Mouse (Mus musculus) midbrain, embryonic 16.5 days (tissue): ENCODE measurements around the gene Tas2r119. TPM values are rescaled to one million over a fixed set of nuclear protein-coding genes. Genes with fewer than 3 reads are reported as not detected.

Source experiments
- ATAC-seq: fragments of 200-750 bp; cut with Nextera tagmentation; 2 replicates; pipeline ENCODE4 v1.8.0; 2017; ENCODE audit warnings: moderate TSS enrichment
- H3K27ac ChIP-seq: fragments of 300-500 bp; sonication (generic); 2 replicates; pipeline ENCODE4 v1.5.1; 2014; ENCODE audit warnings: mild to moderate bottlenecking, low read length, mixed read lengths
- H3K27me3 ChIP-seq: fragments of 300-500 bp; sonication (generic); 2 replicates; pipeline ENCODE4 v1.6.1; 2014; ENCODE audit warnings: low read depth, low read length, mixed read lengths; ENCODE audit not compliant: control insufficient read depth, insufficient read depth
- H3K36me3 ChIP-seq: fragments of 300-500 bp; sonication (generic); 2 replicates; pipeline ENCODE4 v1.6.1; 2014; ENCODE audit warnings: mild to moderate bottlenecking, low read length, moderate library complexity, mixed read lengths; ENCODE audit not compliant: control insufficient read depth, insufficient read depth
- H3K4me1 ChIP-seq: fragments of 300-500 bp; sonication (generic); 2 replicates; pipeline ENCODE4 v1.6.1; 2014; ENCODE audit warnings: mild to moderate bottlenecking, low read length, mixed read lengths; ENCODE audit not compliant: control insufficient read depth, insufficient read depth
- H3K4me2 ChIP-seq: fragments of 300-500 bp; sonication (generic); 2 replicates; pipeline ENCODE4 v1.6.1; 2014; ENCODE audit warnings: mild to moderate bottlenecking, low read length, mixed read lengths
- H3K4me3 ChIP-seq: fragments of 300-500 bp; sonication (generic); 2 replicates; pipeline ENCODE4 v1.5.1; 2014; ENCODE audit warnings: low read depth, mild to moderate bottlenecking, low read length, moderate library complexity, mixed read lengths
- H3K9ac ChIP-seq: fragments of 300-500 bp; sonication (generic); 2 replicates; pipeline ENCODE4 v1.6.1; 2014; ENCODE audit warnings: low read depth, low read length, mixed read lengths
- H3K9me3 ChIP-seq: fragments of 300-500 bp; sonication (generic); replicated peaks from 2 replicates; pipeline ENCODE4 v1.6.1; 2014; ENCODE audit warnings: mild to moderate bottlenecking, low read length, mixed read lengths; ENCODE audit not compliant: control insufficient read depth, poor library complexity, severe bottlenecking
- WGBS: fragments of 180-500 bp; shearing (Covaris S2); extraction: QIAGEN DNeasy Blood & Tissue Kit; methylation state at CpG from one replicate; pipeline ENCODE4 v1.1.7; 2014; 5-methylcytosine and 5-hydroxymethylcytosine counted together
- polyA plus RNA-seq: library from polyadenylated mRNA; unstranded; fragments of >200 nt; fragmentation: Nextera tagmentation; extraction: Ambion mirVana; gene quantifications from 2 replicates; pipeline ENCODE4 v1.2.1, GENCODE M21; 2015

Tas2r119 gene
- not detected in 2 replicates for polyA plus RNA-seq

DNA sequence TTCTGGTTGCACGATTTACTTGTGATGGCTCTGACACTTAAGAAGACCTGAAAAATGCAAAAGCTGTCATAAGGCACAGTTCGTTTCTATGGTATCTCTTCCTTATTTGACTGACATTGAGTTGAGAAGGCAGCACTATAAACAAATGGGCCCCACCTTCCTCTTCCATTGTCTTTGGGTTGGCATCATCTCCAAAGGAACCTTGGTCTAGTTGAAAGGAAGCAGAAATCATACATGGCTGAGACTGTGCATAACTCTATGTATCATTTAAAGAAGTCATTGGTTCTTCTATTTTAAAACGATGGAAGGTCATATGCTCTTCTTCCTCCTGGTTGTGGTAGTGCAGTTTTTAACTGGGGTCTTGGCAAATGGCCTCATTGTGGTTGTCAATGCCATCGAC lies at the start of gene Tas2r119:
TSS of gene Tas2r119 (plus strand) at position 301 of the 400 bp plus-strand sequence.
- Histone ChIP-seq H3K4me2 (no peak within 1 kb of the TSS), H3K9ac (no peak within 1 kb of the TSS), H3K4me1 (peaks cover 8% of the 10 kb centered on the region), H3K9me3 (no peaks in the 10 kb centered on the region), H3K36me3 (no peaks in the 10 kb centered on the region), H3K27me3 (no peaks in the 10 kb centered on the region), H3K4me3 (no peak within 1 kb of the TSS), H3K27ac (no peak within 1 kb of the TSS)
- WGBS: 93% methylated on average over 4 of the region's 4 CpGs
- ATAC-seq: no peak

DNA sequence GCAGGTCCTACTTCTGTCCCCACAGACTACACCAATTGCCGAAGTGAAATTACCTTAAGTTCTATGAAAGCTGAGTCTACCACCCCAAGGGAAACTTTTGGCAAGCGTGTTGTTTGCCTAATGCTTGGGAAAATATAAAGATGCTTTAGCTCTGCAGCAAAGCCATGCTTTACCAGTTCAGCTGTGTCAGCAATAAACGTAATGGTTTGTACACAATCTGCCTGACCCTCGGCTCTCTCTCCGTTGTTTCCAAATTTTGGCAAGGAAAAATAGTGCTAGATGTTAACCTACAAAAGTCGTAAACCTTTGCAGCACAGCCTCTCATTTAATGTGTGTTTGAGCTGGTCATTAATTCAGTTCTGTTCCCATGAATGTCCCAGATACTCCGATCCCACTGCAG lies 44.8 kb upstream of the Tas2r119 start:
- Histone ChIP-seq H3K4me3 (no peak overlapping the region), H3K27ac (no peak overlapping the region), H3K4me2 (no peak overlapping the region), H3K4me1 (no peaks in the 10 kb centered on the region), H3K27me3 (no peaks in the 10 kb centered on the region), H3K9me3 (no peaks in the 10 kb centered on the region), H3K36me3 (no peaks in the 10 kb centered on the region), H3K9ac (no peak overlapping the region)
- no peak for ATAC-seq
- 90% methylated on average over 7 of the region's 7 CpGs for WGBS

DNA sequence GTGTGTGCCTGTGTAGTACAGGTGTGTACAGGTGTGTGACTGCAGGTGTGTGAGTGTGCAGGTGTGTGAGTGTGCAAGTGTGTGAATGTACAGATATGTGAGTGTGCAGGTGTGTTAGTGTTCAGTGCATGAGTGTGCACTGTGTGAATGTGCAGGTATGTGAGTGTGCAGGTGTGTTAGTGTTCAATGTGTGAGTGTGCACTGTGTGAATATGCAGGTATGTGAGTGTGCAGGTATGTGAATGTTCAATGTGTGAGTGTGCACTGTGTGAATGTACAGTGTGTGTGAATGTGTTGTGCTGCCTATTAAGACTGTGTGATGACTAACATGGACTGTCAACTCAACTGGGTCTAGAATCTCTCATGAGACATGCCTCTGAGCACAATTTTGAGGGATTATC lies 35.4 kb upstream of the Tas2r119 start:
- Histone ChIP-seq H3K27me3 (no peaks in the 10 kb centered on the region), H3K4me3 (no peak overlapping the region), H3K4me1 (no peaks in the 10 kb centered on the region), H3K36me3 (no peaks in the 10 kb centered on the region), H3K9me3 (no peaks in the 10 kb centered on the region), H3K9ac (no peak overlapping the region), H3K27ac (no peak overlapping the region), H3K4me2 (no peak overlapping the region)
- peak; percentile 32; the same call in 1 of the 2 replicates for ATAC-seq

DNA sequence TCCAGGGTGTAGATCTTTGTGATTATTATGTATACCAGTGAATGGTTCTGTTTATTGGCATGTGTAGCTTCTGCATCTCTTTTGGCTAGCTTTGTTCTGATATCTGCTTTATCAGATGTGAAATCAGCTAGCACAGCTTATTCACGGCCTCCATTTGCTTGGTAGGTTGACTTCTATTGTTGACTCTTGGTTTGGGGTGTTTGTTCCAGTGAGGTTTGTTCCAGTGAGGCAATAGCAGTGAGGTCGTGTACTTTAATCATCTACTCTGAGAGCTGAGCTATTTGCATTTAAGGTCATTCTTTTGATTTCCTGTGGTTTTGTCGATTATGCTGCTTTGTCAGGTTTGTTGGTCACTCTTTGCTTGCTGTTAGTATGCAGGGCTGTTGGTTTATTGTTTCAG lies 32.8 kb upstream of the Tas2r119 start:
- no peaks in the 10 kb centered on the region for H3K27me3 ChIP-seq
- H3K9me3 ChIP-seq: no peaks in the 10 kb centered on the region
- WGBS: 69% methylated on average over 3 of the region's 3 CpGs
- no peak overlapping the region for H3K4me2 ChIP-seq
- no peak overlapping the region for H3K4me3 ChIP-seq
- H3K36me3 ChIP-seq: no peaks in the 10 kb centered on the region
- H3K9ac ChIP-seq: no peak overlapping the region
- no peak overlapping the region for H3K27ac ChIP-seq
- no peak for ATAC-seq
- H3K4me1 ChIP-seq: no peaks in the 10 kb centered on the region

DNA sequence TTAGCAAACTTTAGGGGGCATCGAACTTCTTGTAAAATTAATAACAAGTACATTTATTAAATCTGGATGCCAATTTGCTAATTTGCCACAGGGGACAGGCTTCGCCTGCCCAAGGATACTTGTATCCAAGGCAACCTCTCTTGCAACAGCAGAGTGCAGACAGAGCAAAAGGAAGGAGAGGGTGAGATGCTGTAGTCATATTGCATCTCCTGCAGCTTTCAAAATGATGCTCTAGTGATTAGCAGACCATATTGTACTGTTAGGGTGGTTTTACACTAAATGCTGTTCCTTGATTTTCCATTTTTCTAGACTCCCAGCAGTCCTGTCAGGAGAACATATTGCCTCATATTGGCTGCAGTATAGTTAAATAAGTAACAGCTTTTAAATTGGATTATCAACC lies 23.7 kb upstream of the Tas2r119 start:
- H3K4me1 ChIP-seq: 0 out of 2 replicates have a peak, but pooled peaks cover 2% of the 10 kb centered on the region
- H3K27ac ChIP-seq: no peak overlapping the region
- H3K9me3 ChIP-seq: no peaks in the 10 kb centered on the region
- peak; percentile 69; the same call in 1 of the 2 replicates for ATAC-seq
- no peak overlapping the region for H3K9ac ChIP-seq
- no peak overlapping the region for H3K4me2 ChIP-seq
- WGBS: 80% methylated on average over 2 of the region's 2 CpGs
- no peaks in the 10 kb centered on the region for H3K36me3 ChIP-seq
- no peaks in the 10 kb centered on the region for H3K27me3 ChIP-seq
- no peak overlapping the region for H3K4me3 ChIP-seq

DNA sequence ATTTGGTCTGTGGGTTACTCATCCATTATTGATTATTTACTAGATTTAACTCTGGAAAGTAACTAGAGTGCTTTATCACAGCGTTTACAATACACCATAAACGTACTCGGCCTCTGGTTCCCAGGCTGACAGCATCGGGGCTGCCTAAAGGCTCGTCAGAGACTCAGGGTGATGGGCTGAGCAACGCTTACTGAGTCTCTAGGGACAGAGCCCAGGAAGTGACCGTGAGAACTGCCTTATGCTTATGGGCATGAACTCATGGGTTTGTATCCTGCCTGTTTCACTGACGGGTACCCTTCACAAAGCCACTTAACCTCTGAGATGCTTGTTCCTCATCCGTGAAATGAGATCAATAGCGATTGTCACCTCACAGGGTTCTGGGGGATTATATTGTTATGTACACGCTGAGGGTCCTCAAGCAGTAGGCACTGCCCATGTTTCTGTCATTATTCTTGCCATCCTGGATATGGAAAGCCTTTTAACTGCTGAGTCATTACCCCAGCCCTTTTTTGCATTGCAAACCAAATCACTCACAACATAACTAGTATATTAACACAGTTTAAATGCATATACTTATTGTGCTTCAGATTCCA lies 23.1 kb upstream of the Tas2r119 start:
- Histone ChIP-seq H3K4me3 (no peak overlapping the region), H3K9me3 (no peaks in the 10 kb centered on the region), H3K36me3 (no peaks in the 10 kb centered on the region), H3K4me1 (0 out of 2 replicates have a peak, but pooled peaks cover 2% of the 10 kb centered on the region), H3K9ac (no peak overlapping the region), H3K27ac (no peak overlapping the region), H3K27me3 (no peaks in the 10 kb centered on the region), H3K4me2 (no peak overlapping the region)
- 37% methylated on average over 11 of the region's 11 CpGs for WGBS
- ATAC-seq: peak; percentile 71

DNA sequence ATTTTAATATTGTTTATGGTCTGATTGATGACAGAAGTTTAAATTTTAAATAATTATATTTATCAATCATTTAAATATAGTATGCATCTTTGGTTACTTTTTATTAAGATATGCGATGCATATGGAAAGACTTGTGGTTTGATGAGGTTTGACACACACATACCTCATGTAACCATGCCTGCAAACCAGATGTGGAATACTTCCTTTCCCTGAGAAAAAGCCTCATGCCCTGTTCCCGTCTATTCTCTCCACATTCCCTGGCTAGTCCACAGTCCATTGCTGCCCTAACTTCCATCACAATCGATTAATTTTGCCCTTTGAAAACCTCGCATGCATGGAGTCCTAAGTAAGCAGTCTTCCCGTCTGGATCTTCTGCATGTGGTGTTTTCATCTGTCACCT lies 21.0 kb upstream of the Tas2r119 start:
- Histone ChIP-seq H3K36me3 (no peaks in the 10 kb centered on the region), H3K9me3 (no peaks in the 10 kb centered on the region), H3K4me1 (0 out of 2 replicates have a peak, but pooled peaks cover 2% of the 10 kb centered on the region), H3K4me3 (no peak overlapping the region), H3K27me3 (no peaks in the 10 kb centered on the region), H3K4me2 (no peak overlapping the region), H3K9ac (no peak overlapping the region), H3K27ac (no peak overlapping the region)
- ATAC-seq: no peak
- 63% methylated on average over 5 of the region's 5 CpGs for WGBS

DNA sequence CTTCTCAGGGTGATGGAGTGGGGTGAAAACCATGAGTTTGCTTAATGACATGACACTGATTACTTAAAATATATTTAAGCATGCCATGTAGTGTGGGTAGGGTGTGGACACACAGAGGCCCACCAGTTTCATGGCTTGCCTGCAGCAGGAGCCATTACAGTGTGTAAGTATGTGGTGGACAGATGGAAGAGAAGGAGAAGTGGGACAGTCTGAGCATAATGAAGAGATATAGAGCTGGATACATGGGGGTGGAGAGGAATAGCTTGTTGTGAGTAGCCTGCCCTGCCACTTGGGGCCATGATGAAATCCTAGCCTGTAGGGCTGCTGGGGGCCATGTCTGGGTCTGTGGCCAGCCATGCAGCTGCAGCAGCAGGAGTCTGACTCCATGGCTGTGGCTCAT lies 16.8 kb upstream of the Tas2r119 start:
- Histone ChIP-seq H3K9ac (no peak overlapping the region), H3K9me3 (no peaks in the 10 kb centered on the region), H3K4me2 (no peak overlapping the region), H3K27me3 (no peaks in the 10 kb centered on the region), H3K27ac (no peak overlapping the region), H3K4me1 (no peaks in the 10 kb centered on the region), H3K4me3 (no peak overlapping the region), H3K36me3 (no peaks in the 10 kb centered on the region)
- no peak for ATAC-seq

DNA sequence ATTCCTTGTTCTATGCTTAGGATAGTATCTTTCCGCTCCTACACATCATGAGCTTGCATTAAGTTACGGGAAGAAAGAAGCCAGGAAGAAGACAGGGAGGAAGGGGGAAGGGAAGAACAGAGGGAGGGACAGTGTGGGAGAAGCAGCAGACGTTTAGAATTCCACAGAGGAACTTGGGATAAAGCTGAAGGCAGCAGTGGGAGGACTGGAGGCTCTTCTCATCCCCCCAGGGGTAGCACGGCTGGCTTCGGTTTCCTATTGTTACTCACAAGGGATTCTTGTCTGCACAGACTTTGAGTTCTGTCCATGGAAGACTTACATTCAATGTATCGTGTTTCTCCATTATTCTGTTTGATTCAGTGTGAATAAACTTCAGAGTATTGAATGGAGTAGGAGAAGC lies 5.3 kb upstream of the Tas2r119 start:
- Histone ChIP-seq H3K9ac (no peak overlapping the region), H3K36me3 (no peaks in the 10 kb centered on the region), H3K4me3 (no peak overlapping the region), H3K4me2 (0 out of 2 replicates have a peak overlapping the region, but pooled peaks have one; percentile 5), H3K9me3 (no peaks in the 10 kb centered on the region), H3K27me3 (no peaks in the 10 kb centered on the region), H3K27ac (no peak overlapping the region), H3K4me1 (peaks cover 13% of the 10 kb centered on the region)
- WGBS: 18% methylated on average over 6 of the region's 6 CpGs
- ATAC-seq: peak; percentile 66
